Mouse (Mus musculus): ENCODE measurements around the gene Samd8. TPM values are rescaled to one million over a fixed set of nuclear protein-coding genes. Genes with fewer than 3 reads are reported as not detected.

Samd8 gene
- polyA plus RNA-seq, 1 experiment from 2014 or later, result 8.8 TPM

DNA sequence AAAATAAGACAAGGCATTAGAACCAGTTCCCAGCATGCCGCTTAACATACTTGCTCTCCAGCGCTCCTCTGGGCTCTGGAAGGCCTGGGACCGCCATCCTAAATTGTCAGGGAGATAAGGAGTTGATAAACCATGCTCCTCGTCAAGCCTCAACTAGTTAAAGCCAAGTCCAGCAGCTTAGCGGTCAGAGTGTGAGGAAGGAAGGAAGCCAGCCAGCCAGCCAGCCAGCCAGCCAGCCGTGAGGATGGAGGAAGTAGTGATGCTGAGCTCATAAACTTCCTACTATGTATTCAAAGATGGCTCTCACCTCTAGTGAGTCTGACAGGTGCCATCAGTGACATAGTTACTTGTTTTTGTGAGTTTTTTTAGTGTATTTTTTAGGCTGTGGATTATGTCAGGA, 92.9 kb downstream of the Samd8 start:
- no peak for ATAC-seq (replicated peaks; ENCODE audit: low FRiP score)
- H3K9me3 ChIP-seq (replicated peaks), result no peaks in the 10 kb centered on the region
- no peak overlapping the region for H3K4me3 ChIP-seq (replicated peaks)
- H3K36me3 ChIP-seq, result peaks cover 85% of the 10 kb centered on the region
- 72% methylated on average over 6 of the region's 6 CpGs for WGBS
- H3K27ac ChIP-seq, result no peak overlapping the region
- no peak overlapping the region for H3K4me2 ChIP-seq
- H3K9ac ChIP-seq, result no peak overlapping the region
- H3K4me1 ChIP-seq, result peaks cover 25% of the 10 kb centered on the region
- no peaks in the 10 kb centered on the region for H3K27me3 ChIP-seq

DNA sequence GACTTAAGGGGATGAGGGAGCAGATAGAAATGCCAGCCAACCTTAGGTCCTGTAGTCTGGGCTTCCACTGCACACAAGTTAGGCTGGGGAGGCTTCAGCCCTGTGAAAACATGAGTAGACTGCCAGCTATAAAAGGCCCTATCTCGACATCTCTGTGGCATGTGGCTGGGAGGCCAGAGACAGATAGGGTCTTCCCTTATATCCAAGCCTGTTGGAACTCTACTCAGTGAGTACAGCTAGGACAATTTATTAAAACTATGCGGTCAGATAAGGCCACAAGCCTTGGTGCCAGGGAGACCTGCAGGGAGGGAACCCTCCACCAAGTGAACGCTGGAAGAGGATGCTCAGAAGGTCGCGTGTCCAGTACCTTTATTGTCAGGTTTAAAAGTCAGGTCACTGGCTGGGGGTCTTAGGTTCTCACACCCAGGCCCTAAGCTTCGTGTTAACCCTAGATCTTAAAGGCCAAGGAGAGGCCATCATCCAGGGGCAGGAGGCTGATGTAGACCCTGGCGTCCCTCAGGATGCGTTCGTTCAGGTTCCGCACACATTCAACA, 96.6 kb downstream of the Samd8 start:
- ATAC-seq (replicated peaks; ENCODE audit: low FRiP score), result no peak
- Histone ChIP-seq H3K4me3 (replicated peaks) (peak overlapping the region; percentile 79), H3K4me2 (peak overlapping the region; percentile 93), H3K4me1 (peaks cover 35% of the 10 kb centered on the region), H3K36me3 (peaks cover 49% of the 10 kb centered on the region), H3K27me3 (no peaks in the 10 kb centered on the region), H3K9me3 (replicated peaks) (no peaks in the 10 kb centered on the region), H3K27ac (peak overlapping the region; percentile 86), H3K9ac (no peak overlapping the region)
- 13% methylated on average over 10 of the region's 10 CpGs for WGBS

- ATAC-seq (replicated peaks; ENCODE audit: low FRiP score), result peak; percentile 67
- Histone ChIP-seq H3K27me3 (no peaks in the 10 kb centered on the region), H3K4me3 (replicated peaks) (peak overlapping the region; percentile 79), H3K36me3 (peaks cover 42% of the 10 kb centered on the region), H3K4me1 (peaks cover 38% of the 10 kb centered on the region), H3K9me3 (replicated peaks) (no peaks in the 10 kb centered on the region), H3K27ac (peak overlapping the region; percentile 86), H3K4me2 (peak overlapping the region; percentile 93), H3K9ac (peak overlapping the region; percentile 66)
- under 1% methylated on average over 50 of the region's 50 CpGs for WGBS
These were observed 97.2 kb downstream of the Samd8 start for GRCm38 (mm10) chr14:21847381-21848165.

Other genes starting within 250 kb of the Samd8 start
- 0.14 TPM in 1 of 2 replicates, not detected in the other for gene Dupd1, start 36.0 kb upstream of the Samd8 start, polyA plus RNA-seq (2015; fragmentation: Nextera tagmentation; extraction: Ambion mirVana)
- gene Dusp13, start 650 bp downstream of the Samd8 start, polyA plus RNA-seq (2015; fragmentation: Nextera tagmentation; extraction: Ambion mirVana), result 0.38 TPM in 1 of 2 replicates, not detected in the other
- 318 and 328 TPM in 2 replicates for gene Vdac2, start 74.7 kb downstream of the Samd8 start, polyA plus RNA-seq (2015; fragmentation: Nextera tagmentation; extraction: Ambion mirVana)
- 26.2 TPM in 2 replicates for gene Comtd1, start 98.4 kb downstream of the Samd8 start, polyA plus RNA-seq (2015; fragmentation: Nextera tagmentation; extraction: Ambion mirVana)
- 37.0 and 39.5 TPM in 2 replicates for gene Zfp503, start 239.1 kb downstream of the Samd8 start, polyA plus RNA-seq (2015; fragmentation: Nextera tagmentation; extraction: Ambion mirVana)